Mouse (Mus musculus) limb, embryonic 14.5 days (tissue): Measurements from ENCODE around the gene Ston2. TPM values are rescaled to one million over a fixed set of nuclear protein-coding genes. Genes with fewer than 3 reads are reported as not detected.

Experiments
- ATAC-seq: fragments of 200-750 bp; cut with Nextera tagmentation; 2 replicates; pipeline ENCODE4 v1.8.0; 2017; ENCODE audit warnings: low read depth, moderate number of reproducible peaks, moderate TSS enrichment; ENCODE audit not compliant: low FRiP score
- DNase-seq: peaks from one replicate; pipeline ENCODE4 v3.0.0-alpha.2; 2015; ENCODE audit warnings: low spot score
- H3K27ac ChIP-seq: fragments of 300-500 bp; sonication (generic); replicated peaks from 2 replicates; pipeline ENCODE4 v1.5.1; 2014; ENCODE audit warnings: low read depth, mild to moderate bottlenecking, low read length, moderate library complexity, mixed read lengths
- H3K27me3 ChIP-seq: fragments of 300-500 bp; sonication (generic); 2 replicates; pipeline ENCODE4 v1.6.1; 2014; ENCODE audit warnings: low read length, mixed read lengths; ENCODE audit not compliant: control insufficient read depth, insufficient read depth
- H3K36me3 ChIP-seq: fragments of 300-500 bp; sonication (generic); 2 replicates; pipeline ENCODE4 v1.6.1; 2014; ENCODE audit warnings: mild to moderate bottlenecking, low read length, moderate library complexity, mixed read lengths; ENCODE audit not compliant: control insufficient read depth, insufficient read depth
- H3K4me1 ChIP-seq: fragments of 300-500 bp; sonication (generic); 2 replicates; pipeline ENCODE4 v1.6.1; 2014; ENCODE audit warnings: antibody characterized with exemption, low read length, mixed read lengths; ENCODE audit not compliant: control insufficient read depth, insufficient read depth
- H3K4me2 ChIP-seq: fragments of 300-500 bp; sonication (generic); replicated peaks from 2 replicates; pipeline ENCODE4 v1.6.1; 2014; ENCODE audit warnings: low read depth, mild to moderate bottlenecking, low read length, moderate library complexity; ENCODE audit not compliant: severe bottlenecking
- H3K4me3 ChIP-seq: fragments of 300-500 bp; sonication (generic); replicated peaks from 2 replicates; pipeline ENCODE4 v1.5.1; 2014; ENCODE audit warnings: low read length
- H3K9ac ChIP-seq: fragments of 300-500 bp; sonication (generic); 2 replicates; pipeline ENCODE4 v1.6.1; 2014; ENCODE audit warnings: mild to moderate bottlenecking, low read depth, low read length, moderate library complexity; ENCODE audit not compliant: severe bottlenecking
- H3K9me3 ChIP-seq: fragments of 300-500 bp; sonication (generic); 2 replicates; pipeline ENCODE4 v1.6.1; 2016; ENCODE audit warnings: low read length; ENCODE audit not compliant: control insufficient read depth
- POLR2A ChIP-seq: fragments of 200-500 bp; IDR thresholded peaks from 2 replicates; pipeline ENCODE4 v1.8.0; 2012; ENCODE audit warnings: inconsistent platforms, mild to moderate bottlenecking, moderate library complexity, borderline replicate concordance; ENCODE audit not compliant: insufficient read depth, insufficient read length; ENCODE audit errors: extremely low read depth
- WGBS: fragments of 180-500 bp; shearing (Covaris S2); extraction: QIAGEN DNeasy Blood & Tissue Kit; methylation state at CpG from one replicate; pipeline ENCODE4 v1.1.7; 2014; 5-methylcytosine and 5-hydroxymethylcytosine counted together
- polyA plus RNA-seq, 2 experiments: library from polyadenylated mRNA; depleted of rRNA in 1 of 2; stranded (reverse) in 1 of 2; unstranded in 1 of 2; fragments of >200 nt; fragmentation: Nextera tagmentation in 1 of 2; extraction: Ambion mirVana in 1 of 2; gene quantifications; 2 replicates each; pipeline versions ENCODE4 v1.2.1 to v1.2.3; 2012 to 2014

Gene Ston2
- polyA plus RNA-seq (2012; rRNA removed) (9.9 and 10.4 TPM in 2 replicates), polyA plus RNA-seq (2014; fragmentation: Nextera tagmentation; extraction: Ambion mirVana) (9.6 and 10.8 TPM in 2 replicates)

DNA sequence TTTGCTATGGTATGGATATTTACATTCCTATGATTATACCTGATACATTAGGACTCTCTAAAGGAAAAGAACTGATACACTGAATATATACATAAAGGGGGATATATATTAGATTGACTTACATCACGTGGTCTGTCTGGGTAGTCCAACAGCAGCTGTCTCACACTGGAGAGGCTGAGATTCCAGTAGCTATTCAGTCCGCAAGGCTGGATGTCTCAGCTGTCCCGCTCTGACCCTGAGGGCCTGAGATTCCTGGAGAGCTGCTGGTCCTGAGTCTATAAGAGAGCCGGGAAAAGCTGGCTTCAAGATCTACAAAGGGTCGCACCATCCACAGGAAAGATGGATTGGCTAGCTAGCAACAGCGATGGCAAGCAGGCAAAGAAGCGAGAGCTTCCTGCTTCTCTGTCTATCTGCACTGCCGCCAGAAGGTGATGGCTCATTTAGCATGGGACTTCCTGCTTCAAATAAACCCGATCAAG lies at the start of gene Ston2:
Gene Ston2 (minus strand): TSS at position 429 of the 479 bp plus-strand sequence.
- no peak for TF ChIP-seq POLR2A
- Histone ChIP-seq H3K4me3 (no peak within 1 kb of the TSS), H3K9me3 (no peaks in the 10 kb centered on the region), H3K4me1 (peaks cover 12% of the 10 kb centered on the region), H3K27ac (no peak within 1 kb of the TSS), H3K36me3 (no peaks in the 10 kb centered on the region), H3K4me2 (no peak within 1 kb of the TSS), H3K27me3 (no peaks in the 10 kb centered on the region), H3K9ac (no peak within 1 kb of the TSS)
- WGBS, result 72% methylated on average over 9 of the region's 9 CpGs
- ATAC-seq (peak; percentile 64), DNase-seq (peak; percentile 43)

GRCm38 (mm10) chr12:91837401-91838065 lies 49.3 kb upstream of the Ston2 start:
- peaks cover 91% of the 10 kb centered on the region for H3K36me3 ChIP-seq
- H3K27me3 ChIP-seq, result no peaks in the 10 kb centered on the region
- no peak overlapping the region for H3K27ac ChIP-seq
- no peaks in the 10 kb centered on the region for H3K4me1 ChIP-seq
- ATAC-seq (no peak), DNase-seq (no peak)
- H3K4me3 ChIP-seq, result no peak overlapping the region
- H3K9me3 ChIP-seq, result no peaks in the 10 kb centered on the region
- WGBS, result 90% methylated on average over 7 of the region's 7 CpGs
- no peak overlapping the region for H3K9ac ChIP-seq
- no peak overlapping the region for H3K4me2 ChIP-seq
- no peak for TF ChIP-seq POLR2A

DNA sequence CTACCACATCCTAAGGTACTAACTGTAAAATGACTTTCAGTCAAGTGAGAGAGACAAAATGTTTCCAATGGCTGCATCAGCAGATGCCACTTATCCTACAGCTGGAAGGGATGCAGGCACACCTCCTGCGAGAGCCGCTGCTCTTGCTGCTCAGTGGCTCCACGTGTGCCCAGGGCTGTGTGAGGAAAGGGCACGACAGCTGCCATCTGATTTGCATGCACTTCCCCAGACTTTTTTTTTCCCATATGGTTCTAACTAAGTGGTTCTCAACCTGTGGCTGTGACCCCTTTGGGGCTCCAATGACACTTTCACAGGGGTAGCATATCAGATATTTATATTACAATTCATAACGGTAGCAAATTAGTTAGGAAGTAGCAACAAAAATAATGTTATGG lies 45.7 kb upstream of the Ston2 start:
- no peak for TF ChIP-seq POLR2A
- WGBS, result 55% methylated on average over 5 of the region's 5 CpGs

DNA sequence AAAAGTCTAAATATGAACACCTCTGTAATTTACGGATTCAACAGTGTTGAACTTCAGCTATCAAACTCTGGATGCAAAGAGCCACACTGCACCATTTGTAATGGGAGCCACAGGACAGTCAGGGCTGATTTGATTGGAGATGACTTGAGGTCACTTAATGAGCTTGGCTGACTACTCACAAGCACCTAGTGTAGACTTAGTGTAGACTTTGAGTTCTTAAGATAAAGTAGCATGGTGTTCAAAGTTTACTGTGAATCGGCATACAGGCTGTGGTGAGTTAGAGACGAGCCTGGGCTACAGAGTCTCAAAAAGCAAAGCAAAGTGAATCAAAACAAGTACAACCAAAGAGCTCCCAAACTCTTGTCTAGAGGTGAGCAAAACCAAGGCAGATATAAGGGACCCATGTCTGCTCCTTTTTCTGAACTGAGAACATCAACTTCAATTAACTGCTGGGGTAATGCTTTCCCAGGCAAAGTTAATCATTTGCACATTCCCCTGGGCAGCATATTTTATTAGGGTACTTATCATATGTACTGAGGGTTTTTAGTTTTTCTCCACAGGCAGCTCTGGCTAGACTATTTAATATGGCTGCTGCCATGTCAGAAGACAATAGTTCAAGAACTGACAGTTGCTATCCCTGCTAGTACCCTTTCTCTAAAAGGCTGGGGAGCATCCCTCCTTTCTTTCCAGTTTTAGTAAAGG lies 45.2 kb upstream of the Ston2 start:
- no peaks in the 10 kb centered on the region for H3K9me3 ChIP-seq
- no peak overlapping the region for H3K4me2 ChIP-seq
- no peaks in the 10 kb centered on the region for H3K4me1 ChIP-seq
- TF ChIP-seq POLR2A, result no peak
- no peaks in the 10 kb centered on the region for H3K27me3 ChIP-seq
- peaks cover 84% of the 10 kb centered on the region for H3K36me3 ChIP-seq
- DNase-seq (no peak), ATAC-seq (no peak)
- 90% methylated on average over 3 of the region's 3 CpGs for WGBS
- H3K4me3 ChIP-seq, result no peak overlapping the region
- no peak overlapping the region for H3K27ac ChIP-seq
- H3K9ac ChIP-seq, result no peak overlapping the region

More for the DNA sequence above, 45.7 kb upstream of the Ston2 start:
- ATAC-seq, result no peak
- DNase-seq, result no peak
- Histone ChIP-seq H3K36me3 (peaks cover 84% of the 10 kb centered on the region), H3K9me3 (no peaks in the 10 kb centered on the region), H3K4me3 (no peak overlapping the region), H3K27ac (no peak overlapping the region), H3K4me2 (no peak overlapping the region), H3K4me1 (no peaks in the 10 kb centered on the region), H3K9ac (no peak overlapping the region), H3K27me3 (no peaks in the 10 kb centered on the region)

DNA sequence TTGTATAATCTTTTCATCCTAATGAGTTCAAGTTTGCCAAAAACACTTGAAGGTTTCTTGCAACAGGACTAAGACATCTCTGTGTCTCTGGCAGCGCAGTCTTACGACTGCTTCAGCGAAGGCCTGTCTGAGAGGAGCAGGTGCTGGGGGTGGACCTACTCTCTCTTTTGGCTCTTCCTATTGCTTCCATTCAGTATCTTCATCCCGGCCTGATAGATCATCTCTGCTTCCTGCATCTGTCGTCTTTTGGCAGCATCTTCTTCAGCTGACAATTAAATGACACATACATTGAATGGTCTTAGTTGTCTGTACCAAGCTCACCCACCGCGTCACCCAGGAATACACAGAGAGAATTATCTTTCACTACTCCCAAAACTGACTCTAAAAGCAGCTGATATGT lies 43.2 kb upstream of the Ston2 start:
- Histone ChIP-seq H3K36me3 (peaks cover 75% of the 10 kb centered on the region), H3K27ac (no peak overlapping the region), H3K4me2 (no peak overlapping the region), H3K27me3 (no peaks in the 10 kb centered on the region), H3K4me1 (no peaks in the 10 kb centered on the region), H3K9ac (no peak overlapping the region), H3K9me3 (no peaks in the 10 kb centered on the region), H3K4me3 (no peak overlapping the region)
- no peak for DNase-seq
- no peak for ATAC-seq
- WGBS, result 92% methylated on average over 7 of the region's 7 CpGs
- TF ChIP-seq POLR2A, result no peak
